Mouse (Mus musculus): ENCODE results near the gene Dld. TPM values are rescaled to one million over a fixed set of nuclear protein-coding genes. Genes with fewer than 3 reads are reported as not detected.

Dld gene
- polyA plus RNA-seq, 1 experiment: 4.4 TPM

DNA sequence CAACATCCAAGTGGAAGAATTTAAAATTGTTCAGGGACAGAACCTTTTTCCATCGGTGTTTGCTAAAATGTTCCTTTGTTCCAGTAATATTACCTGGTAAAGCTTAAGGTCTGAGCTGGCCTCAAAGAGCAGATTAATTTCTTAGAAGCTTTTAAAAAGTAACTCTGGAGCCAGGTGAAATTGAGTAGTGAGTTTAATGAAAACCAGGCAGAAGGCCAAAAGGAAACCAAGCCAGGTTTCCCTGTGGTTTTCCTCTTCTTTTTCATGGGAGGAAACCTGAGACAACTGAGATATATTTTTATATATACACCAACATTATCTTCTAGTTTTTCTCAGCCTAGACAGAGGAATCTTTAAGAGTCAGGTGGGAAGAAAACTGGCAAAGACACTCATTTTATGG, 29.7 kb downstream of the Dld start:
- no peak overlapping the region for H3K4me3 ChIP-seq (ENCODE audit: low read depth, low read length)
- WGBS: 90% methylated on average over 1 of the region's 1 CpGs
- TF ChIP-seq CTCF (IDR thresholded peaks at IDR 0.05; ENCODE audit: extremely low read depth, insufficient read length, insufficient replicate concordance, low read depth, low read length) (no peak), POLR2A (IDR thresholded peaks at IDR 0.05; ENCODE audit: low read depth, low read length) (no peak)
- H3K4me1 ChIP-seq (ENCODE audit: control insufficient read depth, insufficient read depth, insufficient read length, low read length): no peaks in the 10 kb centered on the region
- no peak overlapping the region for H3K27ac ChIP-seq (ENCODE audit: insufficient read depth, low read depth, low read length)
- peaks cover 5% of the 10 kb centered on the region; the same call in 1 of the 2 replicates for H3K36me3 ChIP-seq (ENCODE audit: control insufficient read depth, insufficient read depth, low read length)
- no peaks in the 10 kb centered on the region for H3K27me3 ChIP-seq (ENCODE audit: control insufficient read depth, insufficient read depth, low read length)

DNA sequence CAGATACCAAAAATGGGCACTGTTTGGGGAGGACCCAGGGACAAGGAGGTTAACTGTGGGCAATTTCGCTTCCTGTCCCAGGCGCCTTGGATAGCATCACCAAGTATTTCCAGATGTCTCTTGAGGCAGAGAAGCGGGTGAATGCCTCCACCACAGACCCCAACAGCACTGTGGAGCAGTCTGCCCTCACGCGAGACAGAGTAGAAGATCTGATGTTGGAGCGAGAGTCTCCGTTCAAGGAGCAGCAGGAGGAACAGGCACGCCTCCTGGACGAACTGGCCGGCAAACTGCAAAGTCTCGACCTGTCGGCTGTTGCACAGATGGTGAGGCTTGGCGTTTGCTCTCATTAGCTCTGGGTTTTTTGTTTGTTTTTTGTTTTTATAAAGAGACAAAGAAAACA, 30.4 kb downstream of the Dld start:
- Histone ChIP-seq H3K4me3 (ENCODE audit: low read depth, low read length) (no peak overlapping the region), H3K27me3 (ENCODE audit: control insufficient read depth, insufficient read depth, low read length) (no peaks in the 10 kb centered on the region), H3K4me1 (ENCODE audit: control insufficient read depth, insufficient read depth, insufficient read length, low read length) (no peaks in the 10 kb centered on the region), H3K36me3 (ENCODE audit: control insufficient read depth, insufficient read depth, low read length) (peaks cover 5% of the 10 kb centered on the region; the same call in 1 of the 2 replicates), H3K27ac (ENCODE audit: insufficient read depth, low read depth, low read length) (no peak overlapping the region)
- no peak for TF ChIP-seq POLR2A (IDR thresholded peaks at IDR 0.05; ENCODE audit: low read depth, low read length)
- no peak for TF ChIP-seq CTCF (IDR thresholded peaks at IDR 0.05; ENCODE audit: extremely low read depth, insufficient read length, insufficient replicate concordance, low read depth, low read length)
- 72% methylated on average over 13 of the region's 13 CpGs for WGBS

- TF ChIP-seq CTCF (IDR thresholded peaks at IDR 0.05; ENCODE audit: extremely low read depth, insufficient read length, insufficient replicate concordance, low read depth, low read length) (no peak), POLR2A (IDR thresholded peaks at IDR 0.05; ENCODE audit: low read depth, low read length) (no peak)
- Histone ChIP-seq H3K36me3 (ENCODE audit: control insufficient read depth, insufficient read depth, low read length) (peaks cover 5% of the 10 kb centered on the region; the same call in 1 of the 2 replicates), H3K4me3 (ENCODE audit: low read depth, low read length) (no peak overlapping the region), H3K4me1 (ENCODE audit: control insufficient read depth, insufficient read depth, insufficient read length, low read length) (no peaks in the 10 kb centered on the region), H3K27ac (ENCODE audit: insufficient read depth, low read depth, low read length) (no peak overlapping the region), H3K27me3 (ENCODE audit: control insufficient read depth, insufficient read depth, low read length) (no peaks in the 10 kb centered on the region)
- 74% methylated on average over 10 of the region's 10 CpGs for WGBS
These were observed 32.8 kb downstream of the Dld start for GRCm38 (mm10) chr12:31318409-31318963.

DNA sequence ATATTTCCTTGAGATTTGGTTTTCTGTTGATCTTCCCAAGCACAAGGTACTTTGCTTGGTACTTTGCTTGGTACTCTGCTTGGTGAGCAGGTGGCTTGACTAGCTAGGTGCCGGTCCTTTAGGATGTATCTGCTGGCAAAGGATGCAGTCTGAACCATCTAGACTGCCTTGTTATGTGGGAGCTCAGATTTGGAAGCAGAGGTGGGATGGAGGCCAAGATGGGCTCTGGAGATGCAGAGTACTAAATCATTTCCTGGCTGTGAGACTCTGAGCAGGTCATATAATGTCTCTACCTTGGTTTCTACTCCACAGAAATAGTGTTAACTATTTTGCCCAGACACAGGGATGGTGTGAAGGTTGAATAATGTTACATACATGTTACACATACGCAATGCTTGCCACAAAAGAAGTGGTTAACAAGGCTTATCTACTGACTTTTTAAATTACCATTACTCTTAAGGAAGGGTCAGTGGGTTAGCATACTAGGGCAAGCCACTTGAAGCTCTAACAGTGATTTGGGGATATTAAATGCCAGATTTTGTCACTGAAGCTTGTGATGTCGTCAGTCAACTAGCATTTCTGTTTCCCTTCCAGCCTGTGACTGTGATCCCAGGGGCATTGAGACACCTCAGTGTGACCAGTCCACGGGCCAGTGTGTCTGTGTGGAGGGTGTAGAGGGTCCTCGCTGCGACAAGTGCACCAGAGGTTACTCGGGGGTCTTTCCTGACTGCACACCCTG, 33.4 kb downstream of the Dld start:
- WGBS: 85% methylated on average over 7 of the region's 7 CpGs

GRCm38 (mm10) chr12:31315961-31316360, 35.3 kb downstream of the Dld start:
- H3K27me3 ChIP-seq (ENCODE audit: control insufficient read depth, insufficient read depth, low read length): no peaks in the 10 kb centered on the region
- H3K4me1 ChIP-seq (ENCODE audit: control insufficient read depth, insufficient read depth, insufficient read length, low read length): no peaks in the 10 kb centered on the region
- 0 out of 2 replicates have a peak, but pooled peaks cover 2% of the 10 kb centered on the region for H3K36me3 ChIP-seq (ENCODE audit: control insufficient read depth, insufficient read depth, low read length)
- 74% methylated on average over 6 of the region's 6 CpGs for WGBS
- no peak overlapping the region for H3K27ac ChIP-seq (ENCODE audit: insufficient read depth, low read depth, low read length)
- no peak overlapping the region for H3K4me3 ChIP-seq (ENCODE audit: low read depth, low read length)
- TF ChIP-seq CTCF (IDR thresholded peaks at IDR 0.05; ENCODE audit: extremely low read depth, insufficient read length, insufficient replicate concordance, low read depth, low read length): no peak
- no peak for TF ChIP-seq POLR2A (IDR thresholded peaks at IDR 0.05; ENCODE audit: low read depth, low read length)

More for the DNA sequence above, 33.4 kb downstream of the Dld start:
- TF ChIP-seq CTCF (IDR thresholded peaks at IDR 0.05; ENCODE audit: extremely low read depth, insufficient read length, insufficient replicate concordance, low read depth, low read length) (no peak), POLR2A (IDR thresholded peaks at IDR 0.05; ENCODE audit: low read depth, low read length) (no peak)
- H3K4me1 ChIP-seq (ENCODE audit: control insufficient read depth, insufficient read depth, insufficient read length, low read length): no peaks in the 10 kb centered on the region
- no peak overlapping the region for H3K4me3 ChIP-seq (ENCODE audit: low read depth, low read length)
- no peak overlapping the region for H3K27ac ChIP-seq (ENCODE audit: insufficient read depth, low read depth, low read length)
- peaks cover 5% of the 10 kb centered on the region; the same call in 1 of the 2 replicates for H3K36me3 ChIP-seq (ENCODE audit: control insufficient read depth, insufficient read depth, low read length)
- no peaks in the 10 kb centered on the region for H3K27me3 ChIP-seq (ENCODE audit: control insufficient read depth, insufficient read depth, low read length)

DNA sequence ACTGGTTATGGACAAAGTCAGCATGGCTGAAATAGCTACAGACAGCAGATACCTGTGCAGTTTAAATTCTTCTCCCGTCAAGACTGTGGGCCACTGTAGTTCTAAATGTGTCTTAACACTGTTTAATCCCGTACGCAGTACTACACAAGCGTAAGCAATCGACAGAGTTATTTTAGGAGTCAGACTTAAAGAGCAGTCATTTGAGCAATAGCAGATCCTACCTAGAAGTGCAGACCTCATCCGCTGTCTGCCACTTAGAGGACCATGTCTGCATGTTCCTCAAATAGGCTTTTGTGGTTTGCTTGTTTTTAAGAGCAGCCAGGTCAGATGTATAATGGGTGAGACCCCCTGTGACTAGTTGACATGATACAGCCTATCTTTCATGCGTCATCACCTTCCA, 36.9 kb downstream of the Dld start:
- Histone ChIP-seq H3K27ac (ENCODE audit: insufficient read depth, low read depth, low read length) (no peak overlapping the region), H3K4me1 (ENCODE audit: control insufficient read depth, insufficient read depth, insufficient read length, low read length) (no peaks in the 10 kb centered on the region), H3K4me3 (ENCODE audit: low read depth, low read length) (no peak overlapping the region), H3K27me3 (ENCODE audit: control insufficient read depth, insufficient read depth, low read length) (no peaks in the 10 kb centered on the region), H3K36me3 (ENCODE audit: control insufficient read depth, insufficient read depth, low read length) (no peaks in the 10 kb centered on the region)
- WGBS: 87% methylated on average over 7 of the region's 7 CpGs
- TF ChIP-seq POLR2A (IDR thresholded peaks at IDR 0.05; ENCODE audit: low read depth, low read length) (no peak), CTCF (IDR thresholded peaks at IDR 0.05; ENCODE audit: extremely low read depth, insufficient read length, insufficient replicate concordance, low read depth, low read length) (no peak)

GRCm38 (mm10) chr12:31313136-31313535, 38.1 kb downstream of the Dld start:
- Histone ChIP-seq H3K27ac (ENCODE audit: insufficient read depth, low read depth, low read length) (no peak overlapping the region), H3K36me3 (ENCODE audit: control insufficient read depth, insufficient read depth, low read length) (no peaks in the 10 kb centered on the region), H3K27me3 (ENCODE audit: control insufficient read depth, insufficient read depth, low read length) (no peaks in the 10 kb centered on the region), H3K4me3 (ENCODE audit: low read depth, low read length) (no peak overlapping the region), H3K4me1 (ENCODE audit: control insufficient read depth, insufficient read depth, insufficient read length, low read length) (no peaks in the 10 kb centered on the region)
- no peak for TF ChIP-seq CTCF (IDR thresholded peaks at IDR 0.05; ENCODE audit: extremely low read depth, insufficient read length, insufficient replicate concordance, low read depth, low read length)
- TF ChIP-seq POLR2A (IDR thresholded peaks at IDR 0.05; ENCODE audit: low read depth, low read length): no peak
- 93% methylated on average over 4 of the region's 4 CpGs for WGBS
